Mouse (Mus musculus): Measurements from ENCODE around the gene Id3.
A peak's percentile ranks its signal among the peaks of the same experiment; 100 is the strongest.

Gene Id3

GRCm38 (mm10) chr4:136124581-136124980, 18.7 kb upstream of the Id3 start:
- no peak for DNase-seq

GRCm38 (mm10) chr4:136125458-136125857, 17.8 kb upstream of the Id3 start:
- no peak for DNase-seq

GRCm38 (mm10) chr4:136126019-136126418, 17.3 kb upstream of the Id3 start:
- no peak for DNase-seq

- DNase-seq: no peak
Observed at GRCm38 (mm10) chr4:136127670-136128069, 15.6 kb upstream of the Id3 start.

- DNase-seq: no peak
Observed at GRCm38 (mm10) chr4:136129842-136130241, 13.5 kb upstream of the Id3 start.

GRCm38 (mm10) chr4:136133801-136134200, 9.5 kb upstream of the Id3 start:
- no peak for DNase-seq

- DNase-seq: no peak
Observed at GRCm38 (mm10) chr4:136134418-136134977, 8.8 kb upstream of the Id3 start.

- DNase-seq: no peak
Observed at GRCm38 (mm10) chr4:136134978-136135873, 8.1 kb upstream of the Id3 start.

- no peak for DNase-seq
Observed at GRCm38 (mm10) chr4:136135874-136136728, 7.2 kb upstream of the Id3 start.

- DNase-seq: no peak
Observed at GRCm38 (mm10) chr4:136139326-136140110, 3.8 kb upstream of the Id3 start.

GRCm38 (mm10) chr4:136140327-136141250, 2.7 kb upstream of the Id3 start:
- DNase-seq: peak; percentile 94 to 97

GRCm38 (mm10) chr4:136142267-136143192, 767 bp upstream of the Id3 start:
- DNase-seq: no peak

GRCm38 (mm10) chr4:136144126-136144926, 1.0 kb downstream of the Id3 start:
- DNase-seq: peak; percentile 91 to 92

- no peak for DNase-seq
Observed at GRCm38 (mm10) chr4:136144927-136145292, 1.6 kb downstream of the Id3 start.

GRCm38 (mm10) chr4:136145362-136145885, 2.1 kb downstream of the Id3 start:
- no peak for DNase-seq

GRCm38 (mm10) chr4:136145991-136146711, 2.9 kb downstream of the Id3 start:
- DNase-seq: no peak

GRCm38 (mm10) chr4:136146712-136147154, 3.4 kb downstream of the Id3 start:
- DNase-seq: no peak

- DNase-seq: peak; percentile 85 to 88
Observed at GRCm38 (mm10) chr4:136147436-136148135, 4.3 kb downstream of the Id3 start.
